Mouse (Mus musculus): Measurements from ENCODE around the gene Alox15. TPM values are rescaled to one million over a fixed set of nuclear protein-coding genes. Genes with fewer than 3 reads are reported as not detected.
A peak's percentile ranks its signal among the peaks of the same experiment; 100 is the strongest.

Gene Alox15
- polyA plus RNA-seq, 1 experiment: 14.5 TPM

- DNase-seq: peak; percentile 42
- TF ChIP-seq CTCF (IDR thresholded peaks at IDR 0.05; ENCODE audit: borderline replicate concordance, control insufficient read depth, extremely low read depth, insufficient read depth, low read length, poor library complexity) (no peak), POLR2A (IDR thresholded peaks at IDR 0.05; ENCODE audit: control insufficient read depth, extremely low read depth, insufficient read depth, low read length, poor library complexity) (no peak)
- peak overlapping the region; percentile 100 for H3K27ac ChIP-seq (ENCODE audit: control insufficient read depth, insufficient read depth, low read length)
- 5% methylated on average over 4 of the region's 4 CpGs for WGBS
- no peaks in the 10 kb centered on the region for H3K36me3 ChIP-seq (ENCODE audit: control insufficient read depth, insufficient read depth, low read length)
- H3K4me1 ChIP-seq (replicated peaks; ENCODE audit: control insufficient read depth, insufficient read depth, low read length): peaks cover 25% of the 10 kb centered on the region
- H3K4me3 ChIP-seq (ENCODE audit: control insufficient read depth, insufficient read depth, low read length): peak overlapping the region; percentile 26
- no peaks in the 10 kb centered on the region for H3K27me3 ChIP-seq (ENCODE audit: control insufficient read depth, insufficient read depth, low read length)
These were observed 54.4 kb downstream of the Alox15 start for GRCm38 (mm10) chr11:70297405-70297804.

Other genes starting within 250 kb of the Alox15 start
- gene Mgl2, start 221.7 kb downstream of the Alox15 start, polyA plus RNA-seq (2012; rRNA removed): 6.4 and 6.8 TPM in 2 replicates
- 4.1 and 4.6 TPM in 2 replicates for gene Clec10a, start 195.8 kb downstream of the Alox15 start, polyA plus RNA-seq (2012; rRNA removed)
- gene Slc16a11, start 139.3 kb downstream of the Alox15 start, polyA plus RNA-seq (2012; rRNA removed): 4.5 and 5.3 TPM in 2 replicates
- 2.9 and 6.1 TPM in 2 replicates for gene Slc16a13, start 131.0 kb downstream of the Alox15 start, polyA plus RNA-seq (2012; rRNA removed)
- gene Bcl6b, start 122.2 kb downstream of the Alox15 start, polyA plus RNA-seq (2012; rRNA removed): 0.97 and 1.6 TPM in 2 replicates
- gene 0610010K14Rik, start 114.1 kb downstream of the Alox15 start, polyA plus RNA-seq (2012; rRNA removed): 150 and 153 TPM in 2 replicates
- 11.1 and 11.6 TPM in 2 replicates for gene Gm21988, start 112.2 kb downstream of the Alox15 start, polyA plus RNA-seq (2012; rRNA removed)
- gene Rnasek, start 112.2 kb downstream of the Alox15 start, polyA plus RNA-seq (2012; rRNA removed): 173 and 186 TPM in 2 replicates
- gene Alox12, start 96.7 kb downstream of the Alox15 start, polyA plus RNA-seq (2012; rRNA removed): 0.68 and 1.2 TPM in 2 replicates
- gene Alox12e, start 29.4 kb downstream of the Alox15 start, polyA plus RNA-seq (2012; rRNA removed): 38.5 and 44.2 TPM in 2 replicates
- gene Pelp1, start 58.0 kb upstream of the Alox15 start, polyA plus RNA-seq (2012; rRNA removed): 33.0 and 40.4 TPM in 2 replicates
- gene Arrb2, start 80.6 kb upstream of the Alox15 start, polyA plus RNA-seq (2012; rRNA removed): 213 and 220 TPM in 2 replicates
- gene Med11, start 99.9 kb upstream of the Alox15 start, polyA plus RNA-seq (2012; rRNA removed): 29.1 and 34.8 TPM in 2 replicates
- 27.0 and 31.2 TPM in 2 replicates for gene Zmynd15, start 107.4 kb upstream of the Alox15 start, polyA plus RNA-seq (2012; rRNA removed)
- gene Cxcl16, start 108.0 kb upstream of the Alox15 start, polyA plus RNA-seq (2012; rRNA removed): 57.7 and 92.8 TPM in 2 replicates
- 7.0 and 8.0 TPM in 2 replicates for gene Tm4sf5, start 153.2 kb upstream of the Alox15 start, polyA plus RNA-seq (2012; rRNA removed)
- 5.3 and 7.2 TPM in 2 replicates for gene Vmo1, start 162.6 kb upstream of the Alox15 start, polyA plus RNA-seq (2012; rRNA removed)
- gene Gltpd2, start 167.2 kb upstream of the Alox15 start, polyA plus RNA-seq (2012; rRNA removed): 0.22 and 0.50 TPM in 2 replicates
- 387 and 460 TPM in 2 replicates for gene Psmb6, start 173.3 kb upstream of the Alox15 start, polyA plus RNA-seq (2012; rRNA removed)
- not detected in 2 replicates for gene Gm40193, start 180.9 kb upstream of the Alox15 start, polyA plus RNA-seq (2012; rRNA removed)
- gene Pld2, start 188.0 kb upstream of the Alox15 start, polyA plus RNA-seq (2012; rRNA removed): 12.8 and 16.1 TPM in 2 replicates
- gene Mink1, start 210.8 kb upstream of the Alox15 start, polyA plus RNA-seq (2012; rRNA removed): 151 and 172 TPM in 2 replicates

Data from thymus, adult 2 months (tissue).